Mouse (Mus musculus) myocyte (in vitro differentiated cells): ENCODE data around the gene Pgk2.

Source experiments
- CEBPB ChIP-seq: IDR thresholded peaks from 2 replicates; pipeline ENCODE4 v1.6.1; 2011; ENCODE audit warnings: mild to moderate bottlenecking, moderate library complexity; ENCODE audit not compliant: poor library complexity, insufficient read depth, severe bottlenecking
- E2F4 ChIP-seq: IDR thresholded peaks from one replicate; pipeline ENCODE4 v1.6.1; 2011; ENCODE audit warnings: mild to moderate bottlenecking, control low read depth, moderate library complexity; ENCODE audit not compliant: insufficient read depth
- MAX ChIP-seq: IDR thresholded peaks from one replicate; pipeline ENCODE4 v1.6.1; 2011; ENCODE audit warnings: low read depth, mild to moderate bottlenecking, control low read depth
- MYOD1 ChIP-seq, 3 experiments: IDR thresholded peaks; one replicate each; pipeline ENCODE4 v1.6.1; 2011; ENCODE audit warnings: control low read depth in 2 of 3, low read depth in 2 of 3, mild to moderate bottlenecking in 2 of 3, moderate library complexity in 1 of 3; ENCODE audit not compliant: insufficient read length in 2 of 3, control insufficient read depth in 1 of 3
- MYOG ChIP-seq, 3 experiments: IDR thresholded peaks; one replicate each; pipeline ENCODE4 v1.6.1; 2011; ENCODE audit warnings: control low read depth in 2 of 3, low read depth in 2 of 3, mild to moderate bottlenecking in 2 of 3; ENCODE audit not compliant: insufficient read length in 2 of 3, control insufficient read depth in 1 of 3, insufficient read depth in 1 of 3
- POLR2A ChIP-seq: IDR thresholded peaks from one replicate; pipeline ENCODE4 v1.6.1; 2011; ENCODE audit warnings: low read depth, mild to moderate bottlenecking, control low read depth, moderate library complexity; ENCODE audit not compliant: insufficient read length
- POLR2AphosphoS2 ChIP-seq: IDR thresholded peaks from one replicate; pipeline ENCODE4 v1.6.1; 2011; ENCODE audit warnings: low read depth, control low read depth; ENCODE audit not compliant: insufficient read length
- SRF ChIP-seq: IDR thresholded peaks from one replicate; pipeline ENCODE4 v1.6.1; 2011; ENCODE audit warnings: low read depth; ENCODE audit not compliant: control insufficient read depth, insufficient read length
- TCF12 ChIP-seq: IDR thresholded peaks from one replicate; pipeline ENCODE4 v1.6.1; 2011; ENCODE audit warnings: mild to moderate bottlenecking, control low read depth; ENCODE audit not compliant: poor library complexity, insufficient read depth, severe bottlenecking
- TCF3 ChIP-seq: IDR thresholded peaks from one replicate; pipeline ENCODE4 v1.6.1; 2011; ENCODE audit warnings: low read depth, control low read depth; ENCODE audit not compliant: insufficient read length
- USF1 ChIP-seq: IDR thresholded peaks from one replicate; pipeline ENCODE4 v1.6.1; 2011; ENCODE audit warnings: low read depth, mild to moderate bottlenecking, control low read depth, moderate library complexity

- TF ChIP-seq POLR2A: no peak
- no peak for TF ChIP-seq POLR2AphosphoS2
- TF ChIP-seq CEBPB: no peak
- no peak for TF ChIP-seq E2F4
- TF ChIP-seq USF1: no peak
- no peak for TF ChIP-seq MYOD1 (IDR thresholded peaks at IDR 0.05; ENCODE audit: control insufficient read depth in 1 of 3, insufficient read length in 2 of 3, low read depth in 2 of 3)
- TF ChIP-seq MAX: no peak
- no peak for TF ChIP-seq TCF3
- no peak for TF ChIP-seq TCF12
- no peak for TF ChIP-seq SRF
- no peak for TF ChIP-seq MYOG (IDR thresholded peaks at IDR 0.05; ENCODE audit: control insufficient read depth in 1 of 3, insufficient read depth in 1 of 3, insufficient read length in 2 of 3, low read depth in 2 of 3)
Measured at GRCm38 (mm10) chr17:40252487-40252886, 44.0 kb upstream of the Pgk2 start.
